Mouse (Mus musculus) A20 (cell line): ENCODE results near the gene Adat3.

Experiments
- DNase-seq: peaks from one replicate; pipeline ENCODE4 v3.0.0-alpha.2; 2011; ENCODE audit warnings: low read depth, low spot score

The Adat3 gene

GRCm38 (mm10) chr10:80653156-80653720, 50.6 kb downstream of the Adat3 start:
- no peak for DNase-seq

GRCm38 (mm10) chr10:80654866-80655265, 52.2 kb downstream of the Adat3 start:
- no peak for DNase-seq

GRCm38 (mm10) chr10:80655406-80656129, 52.9 kb downstream of the Adat3 start:
- no peak for DNase-seq

GRCm38 (mm10) chr10:80656130-80656862, 53.6 kb downstream of the Adat3 start:
- peak; percentile 94 for DNase-seq

GRCm38 (mm10) chr10:80656863-80657623, 54.4 kb downstream of the Adat3 start, which contains the start of gene Btbd2:
Gene Btbd2, minus strand, starts transcription at chr10:80657071.
- no peak for DNase-seq
